Mouse (Mus musculus): ENCODE measurements around the gene Col4a1.

DNA sequence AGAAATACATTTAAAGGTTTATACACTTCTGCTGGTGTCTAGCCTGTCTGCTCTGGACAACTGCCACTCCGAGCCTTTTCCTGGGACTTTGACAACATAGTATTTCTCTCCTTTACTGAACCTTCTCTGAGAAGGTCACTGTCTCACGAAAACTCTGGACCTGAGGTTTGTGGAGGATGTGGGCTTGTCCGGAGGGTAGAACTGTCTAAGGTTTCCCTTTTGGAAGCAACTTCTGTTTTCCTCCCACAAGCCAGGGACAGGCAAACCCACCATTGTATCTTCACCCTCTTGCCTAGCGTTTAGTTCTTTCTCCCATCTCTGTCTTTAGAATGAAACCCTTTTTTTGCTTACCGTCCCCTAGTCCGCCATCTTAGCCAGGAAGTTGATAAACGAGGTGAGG is 9.2 kb upstream of the Col4a1 start:
- TF ChIP-seq CTCF (IDR thresholded peaks at IDR 0.05; ENCODE audit: borderline replicate concordance, insufficient read depth, low read depth, low read length) (no peak), POLR2A (IDR thresholded peaks at IDR 0.05; ENCODE audit: borderline replicate concordance, insufficient read depth, low read length) (no peak)
